Mouse (Mus musculus) adrenal gland, postnatal 4 days (tissue): ENCODE results near the gene Bcan. TPM values are rescaled to one million over a fixed set of nuclear protein-coding genes. Genes with fewer than 3 reads are reported as not detected.

Experiments
- DNase-seq, 2 experiments: peaks; one replicate each; pipeline ENCODE4 v3.0.0; 2021 to 2022; ENCODE audit warnings: low spot score in 2 of 2, mixed read lengths in 2 of 2
- total RNA-seq, 2 experiments: library from RNA; stranded (reverse); gene quantifications; 2 replicates each; pipeline ENCODE4 v1.2.3; 2021

Gene Bcan
- total RNA-seq, 2 experiments from 2014 or later = 29.2 to 30.6 TPM

DNA sequence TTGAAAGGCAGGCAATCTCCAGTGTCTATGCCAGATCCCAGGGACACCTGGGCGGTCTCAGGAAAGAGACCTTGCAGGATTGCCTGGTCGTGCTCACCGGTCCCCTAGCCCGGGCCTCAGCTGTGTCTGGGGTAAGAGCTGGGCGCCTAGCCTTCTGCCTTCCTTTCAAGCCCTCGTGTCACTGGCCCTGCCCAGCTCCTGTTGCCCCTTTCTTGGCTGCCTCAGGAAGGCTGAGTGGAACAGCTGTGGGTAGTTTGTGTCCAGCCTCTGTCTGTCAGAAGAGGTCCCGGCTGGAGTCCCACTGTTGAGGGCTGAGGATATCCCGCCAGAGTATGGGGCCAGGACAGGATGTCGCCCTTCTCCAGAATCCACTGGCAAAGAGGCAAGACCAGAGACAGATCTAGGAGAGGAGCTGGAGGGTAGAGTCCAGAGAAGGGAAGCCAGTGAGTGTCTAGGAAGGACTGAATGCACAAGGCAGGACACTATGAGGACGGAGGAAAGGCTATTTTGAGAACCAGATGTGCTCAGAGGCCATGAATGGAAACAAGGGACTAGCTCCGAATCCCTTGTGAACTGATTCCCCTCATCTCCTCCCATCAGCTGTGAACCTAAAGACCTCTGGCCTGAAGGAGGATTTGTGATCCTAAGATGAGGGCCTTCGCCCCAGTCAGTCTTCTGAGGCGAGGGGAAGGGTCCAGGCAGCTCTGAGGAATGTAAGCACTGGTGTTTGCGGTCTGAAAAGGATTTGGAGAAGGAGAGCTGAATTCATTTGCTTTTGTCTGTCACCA is 26.2 kb downstream of the Bcan start:
- no peak for DNase-seq

- no peak for DNase-seq
Observed at GRCm38 (mm10) chr3:87972776-87973175, 27.3 kb downstream of the Bcan start.

- DNase-seq = no peak
Observed at GRCm38 (mm10) chr3:87972203-87972664, 27.8 kb downstream of the Bcan start.

DNA sequence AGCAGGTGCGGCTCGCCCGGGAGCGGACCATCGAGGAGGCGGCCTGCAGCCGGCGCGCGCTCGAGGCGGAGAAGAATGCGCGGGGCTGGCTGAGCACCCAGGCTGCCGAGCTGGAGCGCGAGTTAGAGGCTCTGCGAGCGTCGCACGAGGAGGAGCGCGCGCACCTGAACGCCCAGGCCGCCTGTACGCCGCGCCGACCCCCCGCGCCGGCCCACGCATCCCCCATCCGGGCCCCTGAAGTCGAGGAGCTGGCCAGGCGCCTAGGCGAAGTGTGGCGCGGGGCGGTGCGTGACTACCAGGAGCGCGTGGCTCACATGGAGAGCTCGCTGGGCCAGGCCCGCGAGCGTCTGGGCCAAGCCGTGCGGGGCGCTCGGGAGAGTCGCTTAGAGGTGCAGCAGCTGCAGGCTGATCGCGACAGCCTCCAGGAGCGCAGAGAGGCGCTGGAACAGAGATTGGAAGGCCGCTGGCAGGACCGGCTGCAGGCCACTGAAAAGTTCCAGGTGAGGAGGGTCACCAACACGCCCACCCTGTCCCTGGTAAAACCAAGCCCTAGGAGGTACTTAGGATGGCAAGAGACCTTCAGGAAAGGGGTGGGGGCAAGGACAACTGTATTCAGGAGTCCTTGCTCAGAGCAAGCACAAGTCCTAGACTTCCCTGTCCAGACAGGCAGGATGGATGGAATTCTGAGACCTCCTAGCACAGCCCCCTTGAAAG is 28.4 kb downstream of the Bcan start:
- no peak for DNase-seq

- no peak for DNase-seq
Observed at GRCm38 (mm10) chr3:87970939-87971488, 29.0 kb downstream of the Bcan start, which contains the start of gene Nes. Gene Nes, plus strand, starts transcription at chr3:87971078.

DNA sequence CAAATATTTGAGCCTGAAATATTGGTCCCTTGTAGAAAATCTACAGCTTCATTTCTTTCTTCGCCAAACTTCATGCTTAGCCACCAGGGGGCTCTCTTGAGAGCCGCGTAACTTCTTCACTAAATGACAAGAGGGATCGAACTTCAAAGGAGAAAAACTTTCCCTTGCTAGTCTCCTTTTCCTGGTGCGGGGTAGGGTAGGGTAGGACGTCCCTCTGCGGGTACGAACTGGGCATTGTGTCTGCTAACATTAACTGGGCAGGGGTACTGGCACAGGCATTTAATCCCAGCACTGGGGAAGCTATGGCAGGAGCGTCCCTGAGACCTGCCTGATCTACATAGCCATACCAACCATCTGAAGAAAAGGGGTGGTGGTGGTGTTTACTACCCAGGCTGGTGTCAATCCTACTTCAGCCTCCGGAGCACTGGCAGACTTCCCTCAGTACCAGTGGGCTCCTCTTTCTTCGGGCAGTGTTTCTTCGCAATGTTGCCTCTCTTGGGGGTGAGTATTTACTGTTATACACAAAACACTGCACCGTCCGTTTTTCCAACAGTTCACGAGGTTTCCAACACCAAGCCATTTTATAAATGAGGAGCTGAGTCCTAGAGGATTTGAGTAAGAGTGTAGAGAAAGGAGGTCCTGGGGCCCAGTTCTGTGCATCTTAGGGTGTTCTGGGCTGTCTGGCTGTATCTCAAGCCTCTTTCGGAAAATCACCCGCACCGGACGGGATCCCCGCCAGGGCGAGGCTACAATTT is 29.7 kb downstream of the Bcan start:
- DNase-seq = no peak

DNA sequence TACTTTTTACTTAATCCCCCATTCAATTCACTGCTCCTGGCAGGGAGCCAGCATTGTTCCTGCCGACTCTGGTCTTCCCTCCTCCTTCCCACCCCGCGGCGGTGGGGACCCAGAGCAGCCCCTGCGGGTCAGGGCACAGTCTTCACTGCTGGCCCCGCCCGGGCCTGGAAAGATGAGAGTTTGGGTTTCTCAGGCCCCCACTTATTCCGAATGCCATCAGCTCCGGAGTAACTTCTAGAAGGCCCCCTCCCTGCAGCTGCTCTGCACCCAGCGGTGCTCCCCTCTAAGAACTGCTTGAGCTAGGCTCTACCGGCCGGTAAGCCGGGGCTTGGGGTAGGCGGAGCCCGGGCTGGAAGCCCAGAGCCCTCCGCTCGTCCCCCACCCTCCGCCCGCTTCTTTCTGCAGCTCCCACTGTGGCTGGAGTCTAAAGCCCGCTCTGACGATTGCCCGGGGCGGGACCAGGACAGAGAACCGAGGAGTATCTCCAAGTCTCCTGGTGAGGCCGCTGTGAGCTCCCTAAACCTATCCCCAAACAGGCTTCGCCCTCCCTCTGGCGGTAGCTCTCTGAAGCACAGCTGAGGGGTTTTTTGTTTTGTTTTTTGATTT is 39.3 kb downstream of the Bcan start:
- DNase-seq = peak; percentile 57 to 75

GRCm38 (mm10) chr3:87960191-87960585 is 39.8 kb downstream of the Bcan start:
- DNase-seq = no peak

GRCm38 (mm10) chr3:87959371-87959770 is 40.7 kb downstream of the Bcan start:
- no peak for DNase-seq

DNA sequence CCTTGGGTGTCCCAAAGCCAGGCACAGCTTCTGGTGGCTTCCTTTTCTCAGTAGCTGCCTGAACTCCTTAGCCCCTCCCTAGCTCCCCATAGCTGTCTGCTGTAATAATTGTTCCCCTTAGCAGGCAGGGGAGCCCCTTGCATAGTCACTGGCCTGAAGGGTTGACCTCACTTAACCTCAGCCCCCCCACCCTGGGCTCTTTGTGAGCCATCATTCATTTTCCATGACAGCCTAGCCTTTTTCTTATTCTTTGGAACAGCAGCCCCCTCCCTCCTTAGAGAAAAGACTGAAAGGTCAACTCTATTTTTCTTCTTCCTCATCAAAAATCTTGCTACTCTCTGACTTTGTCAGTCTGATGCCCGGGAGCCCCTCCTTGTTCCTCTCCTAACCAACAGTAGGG is 41.1 kb downstream of the Bcan start:
- no peak for DNase-seq

- no peak for DNase-seq
Observed at GRCm38 (mm10) chr3:87958476-87958875, 41.6 kb downstream of the Bcan start.

DNA sequence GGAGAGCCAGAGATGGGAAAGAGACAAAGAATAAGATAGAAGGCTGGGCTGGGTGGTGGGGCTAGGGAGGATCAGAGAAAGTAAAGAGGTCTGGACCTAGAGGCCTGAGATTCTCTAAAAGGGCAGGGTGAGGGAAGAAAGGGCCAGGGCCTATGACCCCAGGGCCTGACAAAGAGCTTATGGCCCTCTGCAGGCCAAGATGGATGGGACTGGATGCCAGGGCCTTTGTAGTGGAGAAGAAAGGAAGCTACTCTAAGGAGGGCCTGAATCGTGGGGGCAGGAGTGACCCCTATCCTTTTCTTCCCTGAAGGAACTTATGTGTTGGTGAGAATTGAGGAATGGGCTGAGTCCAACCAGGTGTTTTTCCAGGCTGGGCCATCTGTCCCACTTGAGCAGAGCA is 42.0 kb downstream of the Bcan start:
- DNase-seq = no peak

- DNase-seq = no peak
Observed at GRCm38 (mm10) chr3:87952440-87952839, 47.6 kb downstream of the Bcan start.

DNA sequence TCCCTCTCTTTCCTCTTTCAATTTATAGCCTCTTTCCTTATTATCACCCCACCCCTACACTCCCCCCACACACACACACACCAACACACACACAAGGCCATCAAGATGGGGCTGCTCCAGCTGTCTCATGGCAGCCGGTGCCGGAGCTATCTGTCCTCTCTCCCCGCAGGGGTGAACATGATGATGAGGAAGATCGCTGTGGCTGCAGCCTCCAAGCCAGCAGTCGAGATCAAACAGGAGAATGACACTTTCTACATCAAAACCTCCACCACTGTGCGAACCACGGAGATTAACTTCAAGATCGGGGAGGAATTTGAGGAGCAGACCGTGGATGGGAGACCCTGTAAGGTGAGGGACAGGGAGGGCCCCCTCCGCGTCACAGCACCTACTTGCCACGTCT is 48.1 kb downstream of the Bcan start:
- DNase-seq = no peak

DNA sequence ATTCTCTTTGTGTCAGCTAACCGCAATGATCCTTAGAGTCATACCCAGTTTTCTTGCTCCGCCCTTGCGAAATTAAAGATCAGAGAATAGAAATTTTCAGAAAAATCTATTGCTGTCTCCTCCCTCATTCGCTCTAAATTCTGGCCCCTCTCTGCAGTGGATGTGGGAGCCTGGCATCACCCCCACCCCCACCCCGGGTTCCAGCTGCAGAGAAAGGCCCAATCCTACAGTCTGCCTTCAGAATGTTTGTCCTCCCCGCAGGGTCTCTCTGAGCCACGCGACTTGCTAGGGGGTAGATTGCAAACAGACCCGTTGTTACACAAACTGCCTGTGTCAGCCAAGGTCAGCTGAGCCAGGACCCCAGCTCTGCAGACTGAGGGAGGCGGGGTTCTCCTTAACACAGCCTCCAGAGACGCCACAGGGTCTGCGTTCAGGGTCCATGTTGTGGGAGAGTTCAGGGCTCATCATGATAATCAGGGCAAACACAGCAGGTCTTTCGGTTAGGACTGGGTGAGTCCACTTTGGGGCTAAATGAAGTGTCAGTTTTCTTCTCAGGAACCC is 50.0 kb downstream of the Bcan start:
- DNase-seq = no peak

DNA sequence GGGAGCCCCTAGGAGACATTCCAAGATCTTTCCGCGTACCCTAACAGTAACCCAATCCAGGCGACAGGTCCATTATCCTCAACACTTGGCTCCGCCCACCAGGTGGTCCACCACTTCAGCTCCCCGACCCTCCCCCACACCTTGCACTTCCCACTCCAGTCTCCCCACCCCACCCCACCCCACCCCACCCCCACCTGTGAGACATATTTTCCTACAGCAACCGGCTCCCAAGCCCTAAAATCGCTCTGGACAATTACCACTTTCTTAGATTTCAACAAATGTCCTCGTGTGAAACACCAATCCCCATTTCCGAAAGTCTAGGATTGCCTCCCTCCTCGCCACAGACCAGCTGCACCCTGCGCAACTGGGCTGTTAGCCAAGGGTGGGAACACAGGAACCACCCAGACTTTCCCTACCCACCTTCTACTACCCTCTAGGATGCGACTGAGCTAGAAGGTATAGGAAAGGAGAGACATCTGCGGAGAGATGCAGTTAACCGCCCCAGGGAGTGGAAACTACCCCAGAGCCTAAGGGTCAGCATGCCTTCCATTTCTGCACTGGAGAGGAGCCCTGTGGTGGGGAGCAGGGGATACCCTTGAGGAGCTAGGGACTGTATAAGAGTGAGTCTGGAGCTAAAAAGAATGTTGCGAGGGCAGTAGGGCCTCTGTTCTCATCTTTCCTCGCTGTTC is 50.6 kb downstream of the Bcan start:
- no peak for DNase-seq

GRCm38 (mm10) chr3:87948378-87949265 is 51.4 kb downstream of the Bcan start, which contains the start of gene Crabp2:
Gene Crabp2, plus strand, starts transcription at chr3:87948666.
- no peak for DNase-seq

GRCm38 (mm10) chr3:87947811-87948199 is 52.2 kb downstream of the Bcan start:
- DNase-seq = no peak
